Mouse (Mus musculus): ENCODE data around the gene Angptl8.

- TF ChIP-seq CTCF (IDR thresholded peaks at IDR 0.05; ENCODE audit: borderline replicate concordance, insufficient read depth, low read depth, low read length) = no peak
- no peak for TF ChIP-seq POLR2A (IDR thresholded peaks at IDR 0.05; ENCODE audit: borderline replicate concordance, insufficient read depth, low read length)
These were observed 16.1 kb upstream of the Angptl8 start for GRCm38 (mm10) chr9:21819181-21819729.

Data from cerebellum, adult 2 months (tissue).